Mouse (Mus musculus) heart, postnatal 0 days (tissue): ENCODE measurements around the gene Shcbp1l.
"Not testable (repeated sequence)": the region's sequence is repeated elsewhere in the genome, so short reads cannot be mapped to it uniquely, and the experiment has no call there.

Experiments
- CTCF ChIP-seq: IDR thresholded peaks from 2 replicates; pipeline ENCODE4 v1.5.1; 2016; ENCODE audit warnings: antibody characterized with exemption, control low read depth, low read depth
- EP300 ChIP-seq: IDR thresholded peaks from 2 replicates; pipeline ENCODE4 v1.6.1; 2016; ENCODE audit warnings: antibody characterized with exemption, low read depth

- TF ChIP-seq CTCF, EP300: not testable (repeated sequence)
Measured at GRCm38 (mm10) chr1:153416271-153416832, 8.6 kb upstream of the Shcbp1l start.
